Mouse (Mus musculus) limb, embryonic 10.5 days (tissue): ENCODE results near the gene Pgam1. TPM values are rescaled to one million over a fixed set of nuclear protein-coding genes. Genes with fewer than 3 reads are reported as not detected.
"Not testable (repeated sequence)": the region's sequence is repeated elsewhere in the genome, so short reads cannot be mapped to it uniquely, and the experiment has no call there.

Experiments
- DNase-seq: peaks from one replicate; pipeline ENCODE4 v3.0.0-alpha.2; 2017; ENCODE audit warnings: low spot score
- H3K27ac ChIP-seq: fragments of 300-500 bp; sonication (generic); 2 replicates; pipeline ENCODE4 v1.5.1; 2016; ENCODE audit warnings: mild to moderate bottlenecking
- H3K27me3 ChIP-seq: fragments of 300-500 bp; sonication (generic); 2 replicates; pipeline ENCODE4 v1.6.1; 2016; ENCODE audit warnings: low read depth, mild to moderate bottlenecking; ENCODE audit not compliant: poor library complexity, severe bottlenecking
- H3K36me3 ChIP-seq: fragments of 300-500 bp; sonication (generic); 2 replicates; pipeline ENCODE4 v1.6.1; 2016; ENCODE audit warnings: mild to moderate bottlenecking, moderate library complexity
- H3K4me1 ChIP-seq: fragments of 300-500 bp; sonication (generic); 2 replicates; pipeline ENCODE4 v1.6.1; 2016
- H3K4me3 ChIP-seq: fragments of 300-500 bp; sonication (generic); 2 replicates; pipeline ENCODE4 v1.5.1; 2016; ENCODE audit warnings: mild to moderate bottlenecking, moderate library complexity
- H3K9me3 ChIP-seq: fragments of 300-500 bp; sonication (generic); replicated peaks from 2 replicates; pipeline ENCODE4 v1.6.1; 2016; ENCODE audit warnings: mild to moderate bottlenecking
- WGBS: fragments of 180-500 bp; shearing (Covaris S2); methylation state at CpG from one replicate; pipeline ENCODE4 v1.1.7; 2016; 5-methylcytosine and 5-hydroxymethylcytosine counted together
- polyA plus RNA-seq: library from polyadenylated mRNA; unstranded; fragments of >200 nt; fragmentation: Nextera tagmentation; extraction: Ambion mirVana; gene quantifications from 2 replicates; pipeline ENCODE4 v1.2.1, GENCODE M21; 2016

Pgam1 gene
- polyA plus RNA-seq, result 900 and 1,117 TPM in 2 replicates

GRCm38 (mm10) chr19:41911178-41912073, at the start of gene Pgam1:
TSS of gene Pgam1 (plus strand) at chr19:41911923.
- H3K36me3 ChIP-seq, result peaks cover 31% of the 10 kb centered on the region
- H3K27ac ChIP-seq, result peak within 1 kb of the TSS; percentile 93
- H3K9me3 ChIP-seq, result no peaks in the 10 kb centered on the region
- DNase-seq, result peak; percentile 100
- WGBS, result 6% methylated on average over 52 of the region's 54 CpGs
- H3K4me1 ChIP-seq, result peaks cover 19% of the 10 kb centered on the region
- H3K4me3 ChIP-seq, result peak within 1 kb of the TSS; percentile 86
- H3K27me3 ChIP-seq, result no peaks in the 10 kb centered on the region

- Histone ChIP-seq H3K4me3 (no peak overlapping the region), H3K27ac (no peak overlapping the region), H3K36me3 (peaks cover 100% of the 10 kb centered on the region), H3K9me3 (no peaks in the 10 kb centered on the region), H3K27me3 (no peaks in the 10 kb centered on the region), H3K4me1 (no peaks in the 10 kb centered on the region)
- DNase-seq, result no peak
- WGBS, result 90% methylated on average over 8 of the region's 8 CpGs
These were observed 45.0 kb upstream of the Pgam1 start for GRCm38 (mm10) chr19:41866707-41867106.

GRCm38 (mm10) chr19:41869296-41869695, 42.4 kb upstream of the Pgam1 start:
- Histone ChIP-seq H3K4me1 (no peaks in the 10 kb centered on the region), H3K9me3 (no peaks in the 10 kb centered on the region), H3K4me3 (no peak overlapping the region), H3K36me3 (peaks cover 100% of the 10 kb centered on the region), H3K27me3 (no peaks in the 10 kb centered on the region), H3K27ac (no peak overlapping the region)
- DNase-seq, result no peak
- 97% methylated on average over 5 of the region's 5 CpGs for WGBS

- not testable (repeated sequence) for H3K4me1 ChIP-seq, H3K9me3 ChIP-seq, H3K27me3 ChIP-seq, DNase-seq, H3K27ac ChIP-seq, H3K4me3 ChIP-seq
- WGBS, result 89% methylated on average over 5 of the region's 5 CpGs
- peaks cover 100% of the 10 kb centered on the region for H3K36me3 ChIP-seq
These were observed 41.8 kb upstream of the Pgam1 start for GRCm38 (mm10) chr19:41869946-41870345.

GRCm38 (mm10) chr19:41872285-41872684, 39.4 kb upstream of the Pgam1 start:
- Histone ChIP-seq H3K9me3 (no peaks in the 10 kb centered on the region), H3K27me3 (no peaks in the 10 kb centered on the region), H3K4me1 (no peaks in the 10 kb centered on the region), H3K36me3 (peaks cover 100% of the 10 kb centered on the region), H3K4me3 (no peak overlapping the region), H3K27ac (no peak overlapping the region)
- no peak for DNase-seq
- 91% methylated on average over 2 of the region's 2 CpGs for whole genome bisulfite sequencing

GRCm38 (mm10) chr19:41874356-41874755, 37.4 kb upstream of the Pgam1 start:
- 95% methylated on average over 14 of the region's 14 CpGs for WGBS

GRCm38 (mm10) chr19:41881842-41882241, 29.9 kb upstream of the Pgam1 start:
- 97% methylated on average over 4 of the region's 4 CpGs for WGBS
- DNase-seq, result no peak
- Histone ChIP-seq H3K9me3 (no peaks in the 10 kb centered on the region), H3K27ac (no peak overlapping the region), H3K36me3 (peaks cover 92% of the 10 kb centered on the region), H3K27me3 (no peaks in the 10 kb centered on the region), H3K4me3 (no peak overlapping the region), H3K4me1 (no peaks in the 10 kb centered on the region)

More at GRCm38 (mm10) chr19:41874356-41874755, 37.4 kb upstream of the Pgam1 start:
- Histone ChIP-seq H3K4me3 (no peak overlapping the region), H3K27ac (no peak overlapping the region), H3K36me3 (peaks cover 95% of the 10 kb centered on the region), H3K4me1 (no peaks in the 10 kb centered on the region), H3K9me3 (no peaks in the 10 kb centered on the region), H3K27me3 (no peaks in the 10 kb centered on the region)
- DNase-seq, result no peak

GRCm38 (mm10) chr19:41883882-41884281, 27.8 kb upstream of the Pgam1 start:
- 93% methylated on average over 9 of the region's 9 CpGs for WGBS

GRCm38 (mm10) chr19:41888191-41888590, 23.5 kb upstream of the Pgam1 start:
- DNase-seq, result no peak
- no peaks in the 10 kb centered on the region for H3K27me3 ChIP-seq
- no peak overlapping the region for H3K27ac ChIP-seq
- no peak overlapping the region for H3K4me3 ChIP-seq
- H3K36me3 ChIP-seq, result peaks cover 93% of the 10 kb centered on the region
- H3K4me1 ChIP-seq, result no peaks in the 10 kb centered on the region
- H3K9me3 ChIP-seq, result no peaks in the 10 kb centered on the region

More at GRCm38 (mm10) chr19:41883882-41884281, 27.8 kb upstream of the Pgam1 start:
- H3K27me3 ChIP-seq, result no peaks in the 10 kb centered on the region
- no peaks in the 10 kb centered on the region for H3K4me1 ChIP-seq
- DNase-seq, result no peak
- H3K36me3 ChIP-seq, result peaks cover 94% of the 10 kb centered on the region
- no peak overlapping the region for H3K4me3 ChIP-seq
- no peaks in the 10 kb centered on the region for H3K9me3 ChIP-seq
- H3K27ac ChIP-seq, result no peak overlapping the region

GRCm38 (mm10) chr19:41894959-41895358, 16.8 kb upstream of the Pgam1 start:
- Histone ChIP-seq H3K27me3 (no peaks in the 10 kb centered on the region), H3K4me3 (peak overlapping the region; percentile 92), H3K27ac (no peak overlapping the region), H3K4me1 (peaks cover 16% of the 10 kb centered on the region), H3K36me3 (peaks cover 32% of the 10 kb centered on the region), H3K9me3 (no peaks in the 10 kb centered on the region)
- WGBS, result 50% methylated on average over 7 of the region's 7 CpGs
- no peak for DNase-seq

- Histone ChIP-seq H3K27me3 (no peaks in the 10 kb centered on the region), H3K4me1 (peaks cover 16% of the 10 kb centered on the region)
- WGBS, result 1% methylated on average over 46 of the region's 46 CpGs
These were observed 16.0 kb upstream of the Pgam1 start, which contains the start of gene Rrp12 for GRCm38 (mm10) chr19:41895460-41896318. TSS of gene Rrp12 (minus strand) at chr19:41896173.

GRCm38 (mm10) chr19:41896319-41896711, 15.4 kb upstream of the Pgam1 start:
- Histone ChIP-seq H3K4me1 (peaks cover 16% of the 10 kb centered on the region), H3K36me3 (peaks cover 18% of the 10 kb centered on the region), H3K9me3 (no peaks in the 10 kb centered on the region), H3K4me3 (peak overlapping the region; percentile 92), H3K27ac (0 out of 2 replicates have a peak overlapping the region, but pooled peaks have one; percentile 20), H3K27me3 (no peaks in the 10 kb centered on the region)
- 23% methylated on average over 18 of the region's 18 CpGs for WGBS
- no peak for DNase-seq

More at GRCm38 (mm10) chr19:41895460-41896318, 16.0 kb upstream of the Pgam1 start, which contains the start of gene Rrp12:
- Histone ChIP-seq H3K27ac (peak within 1 kb of the TSS; percentile 61), H3K9me3 (no peaks in the 10 kb centered on the region), H3K36me3 (peaks cover 25% of the 10 kb centered on the region), H3K4me3 (peak within 1 kb of the TSS; percentile 92)
- DNase-seq, result peak; percentile 85
